Mouse (Mus musculus): ENCODE data around the gene Cpa4. TPM values are rescaled to one million over a fixed set of nuclear protein-coding genes. Genes with fewer than 3 reads are reported as not detected.

Cpa4 gene
- total and polyA plus RNA-seq, 3 experiments: not detected

DNA sequence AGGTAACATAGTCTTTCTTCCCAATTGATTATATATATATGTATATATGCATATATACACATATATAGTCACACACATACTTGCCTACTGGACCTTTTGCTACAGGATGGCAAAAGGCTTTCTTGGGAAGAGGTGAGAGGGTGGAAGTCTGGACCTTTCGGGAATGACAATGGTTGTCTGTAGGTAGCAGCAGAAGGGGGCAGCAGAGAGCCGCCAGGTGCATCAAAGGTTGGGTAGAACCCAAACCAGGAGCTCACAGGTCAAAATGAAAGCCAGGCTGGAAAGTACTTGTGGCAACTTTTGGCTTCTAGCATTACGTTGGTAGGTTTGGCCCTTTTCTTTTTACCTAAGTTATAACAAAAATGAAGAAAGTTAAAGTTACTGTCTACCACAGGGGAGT is 32.8 kb upstream of the Cpa4 start:
- Histone ChIP-seq H3K4me3 (replicated peaks in 1 of 3; ENCODE audit: low read depth in 2 of 3, low read length in 2 of 3, poor library complexity in 1 of 3) (no peak overlapping the region), H3K27ac (ENCODE audit: insufficient read depth, low read depth) (no peak overlapping the region), H3K36me3 (replicated peaks in 1 of 2; ENCODE audit: control insufficient read depth in 1 of 2, insufficient read depth in 1 of 2, low read length in 1 of 2) (no peaks in the 10 kb centered on the region), H3K79me2 (replicated peaks; ENCODE audit: control insufficient read depth, extremely low read depth, insufficient read depth, poor library complexity, severe bottlenecking) (no peaks in the 10 kb centered on the region), H3K9me3 (replicated peaks; ENCODE audit: low read length) (no peaks in the 10 kb centered on the region), H3K9ac (ENCODE audit: insufficient read depth, low read depth) (no peak overlapping the region), H3K4me1 (ENCODE audit: control insufficient read depth in 1 of 2, insufficient read depth in 2 of 2) (no peaks in the 10 kb centered on the region), H3K27me3 (replicated peaks) (no peaks in the 10 kb centered on the region), H3K4me2 (ENCODE audit: insufficient read depth, low read depth, poor library complexity, severe bottlenecking) (no peak overlapping the region)
- DNase-seq (ENCODE audit: extremely low read depth): peak; percentile 31
- dilution Hi-C loops (cut with MboI; ENCODE audit: extremely low pct_ligation_motif_present, extremely low pct_unique_long_range_greater_than_20kb, low sequenced_read_pairs): no loop called here
- TF ChIP-seq KAT2A (IDR thresholded peaks at IDR 0.05; ENCODE audit: insufficient replicate concordance, low read length) (no peak), CHD1 (IDR thresholded peaks at IDR 0.05; ENCODE audit: low read depth, low read length) (no peak), HCFC1 (IDR thresholded peaks at IDR 0.05; ENCODE audit: low read depth, low read length) (no peak), IRF4 (IDR thresholded peaks at IDR 0.05; ENCODE audit: low read depth, low read length) (peak; percentile 52; the same call in 1 of the 2 replicates), ZMIZ1 (IDR thresholded peaks at IDR 0.05; ENCODE audit: low read depth, low read length) (no peak), ETS1 (conservative IDR thresholded peaks at IDR 0.05; ENCODE audit: low read depth, low read length) (no peak), PAX5 (IDR thresholded peaks at IDR 0.05; ENCODE audit: low read length) (no peak), NRF1 (IDR thresholded peaks at IDR 0.05; ENCODE audit: low read depth, low read length) (no peak), UBTF (IDR thresholded peaks at IDR 0.05; ENCODE audit: low read depth, low read length) (no peak), MEF2A (IDR thresholded peaks at IDR 0.05; ENCODE audit: borderline replicate concordance, low read depth, low read length) (no peak), CHD2 (IDR thresholded peaks at IDR 0.05; ENCODE audit: low read length) (no peak), TCF12 (IDR thresholded peaks at IDR 0.05; ENCODE audit: low read depth, low read length) (no peak), NELFE (IDR thresholded peaks at IDR 0.05; ENCODE audit: low read depth, low read length) (no peak), USF1 (IDR thresholded peaks at IDR 0.05; ENCODE audit: low read depth, low read length) (no peak), JUND (conservative IDR thresholded peaks at IDR 0.05; ENCODE audit: low read depth, low read length) (no peak), JUN (IDR thresholded peaks at IDR 0.05; ENCODE audit: insufficient read depth, low read depth, low read length) (no peak), RAD21 (IDR thresholded peaks at IDR 0.05; ENCODE audit: low read depth, low read length) (peak; percentile 88), E2F4 (IDR thresholded peaks at IDR 0.05; ENCODE audit: insufficient replicate concordance, low read depth, low read length) (no peak), ZKSCAN1 (IDR thresholded peaks at IDR 0.05; ENCODE audit: borderline replicate concordance, low read depth, low read length) (no peak), MYC (IDR thresholded peaks at IDR 0.05; ENCODE audit: low read depth, low read length) (no peak), ZNF384 (IDR thresholded peaks at IDR 0.05; ENCODE audit: low read depth, low read length) (peak; percentile 67), USF2 (conservative IDR thresholded peaks at IDR 0.05; ENCODE audit: low read depth, low read length) (no peak), BHLHE40 (IDR thresholded peaks at IDR 0.05; ENCODE audit: low read depth, low read length) (no peak), ELF1 (IDR thresholded peaks at IDR 0.05; ENCODE audit: low read depth, low read length) (no peak), MAX (IDR thresholded peaks at IDR 0.05; ENCODE audit: low read length) (no peak), CTCF (conservative IDR thresholded peaks at IDR 0.05 in 1 of 2, IDR thresholded peaks at IDR 0.05 in 1 of 2; ENCODE audit: low read depth in 2 of 2, low read length in 2 of 2) (peak; percentile 59 to 78), ZC3H11A (IDR thresholded peaks at IDR 0.05; ENCODE audit: low read depth, low read length) (peak; percentile 79), GABPA (IDR thresholded peaks at IDR 0.05; ENCODE audit: insufficient replicate concordance, low read depth, low read length) (no peak), EP300 (IDR thresholded peaks at IDR 0.05; ENCODE audit: low read length) (no peak), MAFK (IDR thresholded peaks at IDR 0.05; ENCODE audit: insufficient replicate concordance, low read length) (no peak), SMC3 (IDR thresholded peaks at IDR 0.05; ENCODE audit: low read depth, low read length) (peak; percentile 81), RCOR1 (conservative IDR thresholded peaks at IDR 0.05; ENCODE audit: low read depth, low read length) (no peak), MAZ (IDR thresholded peaks at IDR 0.05; ENCODE audit: low read depth, low read length) (no peak), SIN3A (IDR thresholded peaks at IDR 0.05; ENCODE audit: low read length) (no peak), TBP (conservative IDR thresholded peaks at IDR 0.05; ENCODE audit: low read depth, low read length) (no peak), MXI1 (IDR thresholded peaks at IDR 0.05; ENCODE audit: low read depth, low read length) (no peak), POLR2AphosphoS2 (IDR thresholded peaks at IDR 0.05; ENCODE audit: low read depth, low read length) (no peak), POLR2A (IDR thresholded peaks at IDR 0.05; ENCODE audit: low read depth, low read length) (no peak)
- in situ Hi-C loops (cut with MboI; ENCODE audit: low pct_ligation_motif_present, low pct_unique_long_range_greater_than_20kb, low sequenced_read_pairs): no loop called here
